Mouse (Mus musculus) forebrain, embryonic 10.5 days (tissue): ENCODE measurements at regions not wholly inside any gene's neighbourhood (a gene's known extent, or its start where the extent isn't known, plus 50 kb on each side); places are given as distances from the start of the nearest gene placed in this dataset.

Source experiments
- DNase-seq: peaks from one replicate; pipeline ENCODE4 v3.0.0-alpha.2; 2017; ENCODE audit warnings: low spot score; ENCODE audit errors: extremely low spot score
- H3K27ac ChIP-seq: fragments of 300-500 bp; sonication (generic); 2 replicates; pipeline ENCODE4 v1.5.1; 2016; ENCODE audit warnings: mild to moderate bottlenecking
- H3K27me3 ChIP-seq: fragments of 300-500 bp; sonication (generic); 2 replicates; pipeline ENCODE4 v1.6.1; 2016; ENCODE audit warnings: mild to moderate bottlenecking; ENCODE audit not compliant: poor library complexity, severe bottlenecking
- H3K36me3 ChIP-seq: fragments of 300-500 bp; sonication (generic); replicated peaks from 2 replicates; pipeline ENCODE4 v1.6.1; 2016; ENCODE audit warnings: mild to moderate bottlenecking, moderate library complexity
- H3K4me1 ChIP-seq: fragments of 300-500 bp; sonication (generic); 2 replicates; pipeline ENCODE4 v1.6.1; 2016
- H3K4me3 ChIP-seq: fragments of 300-500 bp; sonication (generic); 2 replicates; pipeline ENCODE4 v1.5.1; 2016; ENCODE audit warnings: mild to moderate bottlenecking, moderate library complexity
- H3K9me3 ChIP-seq: fragments of 300-500 bp; sonication (generic); 2 replicates; pipeline ENCODE4 v1.6.1; 2016; ENCODE audit warnings: mild to moderate bottlenecking, moderate library complexity
- WGBS: fragments of 180-500 bp; shearing (Covaris S2); methylation state at CpG from one replicate; pipeline ENCODE4 v1.1.7; 2016; 5-methylcytosine and 5-hydroxymethylcytosine counted together

GRCm38 (mm10) chr7:68468574-68468973 lies 194.9 kb downstream of the Fam169b start:
- no peaks in the 10 kb centered on the region for H3K9me3 ChIP-seq
- H3K36me3 ChIP-seq: no peaks in the 10 kb centered on the region
- no peak for DNase-seq
- no peak overlapping the region for H3K27ac ChIP-seq
- H3K4me1 ChIP-seq: peaks cover 20% of the 10 kb centered on the region
- no peaks in the 10 kb centered on the region for H3K27me3 ChIP-seq
- no peak overlapping the region for H3K4me3 ChIP-seq
- 90% methylated on average over 5 of the region's 5 CpGs for WGBS

- Histone ChIP-seq H3K9me3 (0 out of 2 replicates have a peak, but pooled peaks cover 2% of the 10 kb centered on the region), H3K4me3 (no peak overlapping the region), H3K36me3 (no peaks in the 10 kb centered on the region), H3K27me3 (no peaks in the 10 kb centered on the region), H3K4me1 (peaks cover 4% of the 10 kb centered on the region; the same call in 1 of the 2 replicates), H3K27ac (no peak overlapping the region)
- DNase-seq: no peak
- WGBS: 94% methylated on average over 1 of the region's 1 CpGs
Observed at GRCm38 (mm10) chr7:68457842-68458241, 184.2 kb downstream of the Fam169b start.

- H3K9me3 ChIP-seq: no peaks in the 10 kb centered on the region
- no peak overlapping the region for H3K27ac ChIP-seq
- 62% methylated on average over 5 of the region's 5 CpGs for WGBS
- H3K36me3 ChIP-seq: no peaks in the 10 kb centered on the region
- no peak overlapping the region for H3K4me3 ChIP-seq
- H3K27me3 ChIP-seq: no peaks in the 10 kb centered on the region
- DNase-seq: no peak
- H3K4me1 ChIP-seq: peaks cover 4% of the 10 kb centered on the region; the same call in 1 of the 2 replicates
Observed at GRCm38 (mm10) chr7:68455451-68455850, 181.8 kb downstream of the Fam169b start.

GRCm38 (mm10) chr7:68453028-68453692 lies 179.5 kb downstream of the Fam169b start:
- no peaks in the 10 kb centered on the region for H3K9me3 ChIP-seq
- no peaks in the 10 kb centered on the region for H3K27me3 ChIP-seq
- no peak overlapping the region for H3K27ac ChIP-seq
- no peak overlapping the region for H3K4me3 ChIP-seq
- 88% methylated on average over 8 of the region's 8 CpGs for WGBS
- no peaks in the 10 kb centered on the region for H3K36me3 ChIP-seq
- peaks cover 4% of the 10 kb centered on the region; the same call in 1 of the 2 replicates for H3K4me1 ChIP-seq
- no peak for DNase-seq

GRCm38 (mm10) chr7:68444426-68445095 lies 170.9 kb downstream of the Fam169b start:
- WGBS: 87% methylated on average over 11 of the region's 11 CpGs
- Histone ChIP-seq H3K36me3 (no peaks in the 10 kb centered on the region), H3K9me3 (no peaks in the 10 kb centered on the region), H3K27ac (no peak overlapping the region), H3K4me3 (no peak overlapping the region), H3K4me1 (peaks cover 24% of the 10 kb centered on the region), H3K27me3 (peaks cover 20% of the 10 kb centered on the region)
- DNase-seq: no peak

GRCm38 (mm10) chr7:68440661-68441150 lies 167.1 kb downstream of the Fam169b start:
- H3K4me3 ChIP-seq: no peak overlapping the region
- H3K27me3 ChIP-seq: peaks cover 43% of the 10 kb centered on the region
- no peaks in the 10 kb centered on the region for H3K9me3 ChIP-seq
- peaks cover 24% of the 10 kb centered on the region for H3K4me1 ChIP-seq
- WGBS: 23% methylated on average over 11 of the region's 11 CpGs
- no peaks in the 10 kb centered on the region for H3K36me3 ChIP-seq
- peak; percentile 59 for DNase-seq
- 0 out of 2 replicates have a peak overlapping the region, but pooled peaks have one; percentile 25 for H3K27ac ChIP-seq

GRCm38 (mm10) chr7:68428946-68429345 lies 155.3 kb downstream of the Fam169b start:
- no peak for DNase-seq
- Histone ChIP-seq H3K27ac (no peak overlapping the region), H3K36me3 (no peaks in the 10 kb centered on the region), H3K9me3 (no peaks in the 10 kb centered on the region), H3K4me3 (no peak overlapping the region), H3K27me3 (no peaks in the 10 kb centered on the region), H3K4me1 (no peaks in the 10 kb centered on the region)
- WGBS: 85% methylated on average over 4 of the region's 4 CpGs

GRCm38 (mm10) chr7:68415890-68416289 lies 142.3 kb downstream of the Fam169b start:
- H3K27me3 ChIP-seq: no peaks in the 10 kb centered on the region
- 95% methylated on average over 7 of the region's 7 CpGs for WGBS

GRCm38 (mm10) chr7:68412786-68413185 lies 139.1 kb downstream of the Fam169b start:
- DNase-seq: no peak
- H3K36me3 ChIP-seq: no peaks in the 10 kb centered on the region
- WGBS: 83% methylated on average over 1 of the region's 1 CpGs

More at GRCm38 (mm10) chr7:68415890-68416289, 142.3 kb downstream of the Fam169b start:
- H3K4me1 ChIP-seq: 0 out of 2 replicates have a peak, but pooled peaks cover under 1% of the 10 kb centered on the region
- H3K27ac ChIP-seq: no peak overlapping the region
- H3K36me3 ChIP-seq: no peaks in the 10 kb centered on the region
- no peak overlapping the region for H3K4me3 ChIP-seq
- DNase-seq: no peak
- no peaks in the 10 kb centered on the region for H3K9me3 ChIP-seq

More at GRCm38 (mm10) chr7:68412786-68413185, 139.1 kb downstream of the Fam169b start:
- Histone ChIP-seq H3K4me3 (no peak overlapping the region), H3K4me1 (peaks cover 10% of the 10 kb centered on the region), H3K27ac (no peak overlapping the region), H3K27me3 (peaks cover 8% of the 10 kb centered on the region; the same call in 1 of the 2 replicates), H3K9me3 (no peaks in the 10 kb centered on the region)
